Mouse (Mus musculus) lung, adult 18-20 months (tissue): ENCODE results near the gene Rpn1.

Source experiments
- DNase-seq, 2 experiments: peaks; one replicate each; pipeline ENCODE4 v3.0.0; 2022; ENCODE audit warnings: mixed read lengths in 2 of 2

Gene Rpn1

GRCm38 (mm10) chr6:88067722-88068121 lies 16.6 kb upstream of the Rpn1 start:
- DNase-seq: no peak

- no peak for DNase-seq
Measured at GRCm38 (mm10) chr6:88068739-88069138, 15.5 kb upstream of the Rpn1 start.

- no peak for DNase-seq
Measured at GRCm38 (mm10) chr6:88070468-88070867, 13.8 kb upstream of the Rpn1 start.

DNA sequence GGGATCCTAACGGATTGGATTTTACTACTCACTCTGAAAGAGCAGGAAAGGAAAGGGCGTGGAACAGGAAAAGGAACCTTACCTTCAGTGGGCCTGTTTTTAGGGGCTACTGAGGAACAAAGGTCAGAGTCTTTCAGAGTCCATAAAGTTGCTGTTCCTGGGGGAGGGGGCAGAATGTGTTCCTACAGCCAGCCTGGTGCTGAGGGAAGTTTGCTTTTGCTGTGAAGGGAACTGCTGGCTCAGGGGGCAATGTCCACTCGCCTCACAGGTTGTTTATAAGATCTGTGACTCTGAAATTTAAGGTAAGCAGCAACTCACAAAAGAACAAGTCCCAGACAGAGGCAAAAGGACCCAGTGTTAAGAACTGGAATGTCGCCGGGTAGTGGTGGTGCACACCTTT lies 13.1 kb upstream of the Rpn1 start:
- no peak for DNase-seq

- DNase-seq: peak; percentile 97 to 98
Measured at GRCm38 (mm10) chr6:88074752-88075554, 9.3 kb upstream of the Rpn1 start.

DNA sequence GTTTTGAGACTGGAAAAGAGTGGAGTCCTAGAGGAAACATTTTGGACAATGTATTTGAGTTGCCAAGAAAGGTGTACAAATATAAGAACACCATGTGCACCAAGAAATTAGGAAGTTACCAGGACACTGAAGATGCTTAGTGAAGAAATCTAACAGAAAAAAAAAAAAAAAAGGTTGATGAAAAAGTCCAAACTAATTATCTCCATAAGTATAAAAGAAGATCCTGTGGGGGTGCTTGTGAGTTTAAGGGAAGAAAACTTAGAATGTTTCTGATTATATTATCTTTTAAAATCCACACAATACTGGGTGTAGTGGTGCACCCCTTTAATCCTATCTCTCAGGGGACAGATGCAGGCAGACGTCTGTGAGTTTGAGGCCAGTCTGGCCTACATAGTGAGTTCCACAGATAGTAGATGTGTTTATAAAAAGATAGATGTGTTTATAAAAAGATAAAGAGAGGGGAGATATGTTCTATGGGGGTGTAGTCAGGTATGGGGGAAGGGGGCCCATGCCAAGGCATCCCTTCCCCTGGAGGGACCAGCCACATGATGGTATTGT lies 8.2 kb upstream of the Rpn1 start:
- DNase-seq: no peak

- DNase-seq: no peak
Measured at GRCm38 (mm10) chr6:88083095-88083494, 1.2 kb upstream of the Rpn1 start.

DNA sequence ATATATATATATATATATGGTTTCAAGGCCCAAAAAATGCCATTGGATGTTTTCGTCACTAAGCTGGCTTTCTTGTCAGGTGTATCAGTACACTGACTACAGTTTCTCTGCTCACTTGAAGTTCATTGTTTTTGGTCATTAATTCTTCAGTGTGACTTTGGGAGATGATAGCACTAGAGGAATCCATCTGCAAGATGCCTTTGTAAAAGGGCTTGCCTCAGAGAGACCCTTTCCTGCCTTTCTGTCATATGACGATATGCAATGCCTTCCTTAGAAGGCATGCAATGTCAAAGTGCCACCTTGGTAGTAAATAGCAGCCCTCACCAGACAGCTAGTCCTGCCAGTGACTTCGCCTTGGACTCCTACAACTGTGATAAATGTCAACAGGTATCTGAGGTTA lies 610 bp upstream of the Rpn1 start:
- DNase-seq: no peak

- DNase-seq: no peak
Measured at GRCm38 (mm10) chr6:88088971-88089370, 4.7 kb downstream of the Rpn1 start.

DNA sequence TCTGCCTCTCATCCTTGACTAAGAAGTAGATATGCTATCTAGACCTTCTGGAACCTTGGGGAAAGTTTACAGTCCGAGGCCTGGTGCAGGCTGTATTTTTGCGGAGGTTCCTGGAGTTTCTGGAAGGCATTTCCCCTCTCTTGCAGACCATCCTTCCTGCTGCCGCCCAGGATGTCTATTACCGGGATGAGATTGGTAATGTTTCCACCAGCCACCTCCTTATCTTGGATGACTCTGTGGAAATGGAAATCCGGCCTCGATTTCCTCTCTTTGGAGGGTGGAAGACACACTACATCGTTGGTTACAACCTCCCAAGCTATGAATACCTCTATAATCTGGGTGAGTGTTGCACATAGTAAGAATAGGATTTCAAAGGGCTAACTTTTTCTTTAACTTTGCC lies 11.1 kb downstream of the Rpn1 start:
- peak in 1 of 2 experiments; percentile 20 for DNase-seq

DNA sequence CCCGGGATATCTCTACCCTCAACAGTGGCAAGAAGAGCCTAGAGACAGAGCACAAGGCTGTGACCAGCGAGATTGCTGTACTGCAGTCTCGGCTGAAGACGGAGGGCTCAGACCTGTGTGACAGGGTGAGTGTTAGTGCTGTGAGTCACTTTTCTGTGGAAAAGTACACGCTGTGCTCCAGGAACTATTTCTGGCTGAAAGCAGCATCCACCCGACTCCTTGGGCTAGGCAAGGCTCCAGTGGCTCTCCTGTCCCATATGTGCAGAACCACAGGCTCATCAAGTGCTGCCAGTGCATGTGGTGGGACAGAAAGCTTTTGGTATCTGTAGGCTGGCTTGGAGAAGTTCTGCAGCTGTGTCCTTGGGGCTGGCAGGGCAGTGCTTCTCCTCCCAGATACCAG lies 17.8 kb downstream of the Rpn1 start:
- DNase-seq: no peak

GRCm38 (mm10) chr6:88105783-88106611 lies 21.7 kb downstream of the Rpn1 start:
- peak; percentile 90 to 92 for DNase-seq

GRCm38 (mm10) chr6:88106612-88107123 lies 22.4 kb downstream of the Rpn1 start:
- no peak for DNase-seq

DNA sequence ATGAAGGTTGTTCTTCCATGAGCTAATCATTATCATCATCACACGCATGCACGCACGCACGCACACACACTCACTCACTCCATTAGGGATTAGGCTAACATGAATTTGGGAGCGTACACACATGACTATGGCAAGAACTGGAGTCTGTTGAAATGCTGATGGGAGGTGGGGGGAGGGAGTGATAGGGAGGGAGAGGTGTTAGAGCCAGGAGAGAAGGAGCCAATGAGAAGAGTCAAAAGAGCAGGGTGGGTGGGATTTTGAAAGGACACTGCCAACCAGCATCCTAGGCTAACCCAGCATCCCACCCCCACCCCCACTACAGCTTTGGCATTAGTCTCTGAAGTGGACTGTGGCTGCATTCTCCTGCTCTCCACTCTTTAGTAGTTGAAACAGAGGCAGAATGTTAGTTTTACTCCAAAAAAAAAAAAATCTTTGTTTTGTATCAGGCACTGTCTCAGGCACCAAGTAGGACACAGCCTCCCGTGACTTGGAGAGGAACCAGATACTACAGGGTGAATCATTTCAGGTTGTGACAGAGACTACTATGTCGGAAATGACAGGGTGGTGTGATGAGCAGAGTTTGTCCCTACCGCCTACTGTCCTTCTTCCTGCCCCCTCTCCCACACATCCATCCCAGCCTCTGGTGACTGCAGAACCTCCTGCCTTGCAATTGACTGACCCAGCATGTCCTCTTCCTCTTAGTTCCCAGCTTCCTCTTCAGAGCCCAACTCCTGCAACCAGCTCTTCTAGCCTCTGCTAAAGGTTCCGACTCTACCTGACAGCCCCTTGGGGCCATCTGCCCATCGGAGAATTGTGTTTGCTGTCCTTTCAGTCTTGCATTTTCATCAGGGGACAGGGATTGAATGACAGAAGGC lies 23.6 kb downstream of the Rpn1 start:
- DNase-seq: peak in 1 of 2 experiments; percentile 18

DNA sequence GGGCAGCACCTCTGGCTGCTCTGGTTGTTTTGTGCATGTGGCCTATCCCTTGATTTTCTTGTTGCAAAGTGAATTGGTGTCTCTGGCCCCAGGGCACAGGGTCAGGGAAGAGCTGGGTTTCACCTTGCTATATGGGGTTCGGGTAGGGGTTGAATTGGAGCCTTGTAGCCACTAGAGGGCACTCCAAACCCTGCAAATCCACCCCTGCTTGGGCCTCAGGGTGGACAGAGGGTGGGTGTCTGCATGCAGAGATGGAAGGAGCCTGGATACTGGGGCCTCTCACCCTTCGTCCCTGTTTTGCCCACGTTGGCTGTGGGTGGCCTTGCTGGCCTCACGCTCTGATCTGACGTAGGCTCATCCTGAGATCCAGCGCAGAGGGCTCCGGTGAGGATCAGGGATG lies 28.9 kb downstream of the Rpn1 start:
- DNase-seq: peak; percentile 41 to 63

DNA sequence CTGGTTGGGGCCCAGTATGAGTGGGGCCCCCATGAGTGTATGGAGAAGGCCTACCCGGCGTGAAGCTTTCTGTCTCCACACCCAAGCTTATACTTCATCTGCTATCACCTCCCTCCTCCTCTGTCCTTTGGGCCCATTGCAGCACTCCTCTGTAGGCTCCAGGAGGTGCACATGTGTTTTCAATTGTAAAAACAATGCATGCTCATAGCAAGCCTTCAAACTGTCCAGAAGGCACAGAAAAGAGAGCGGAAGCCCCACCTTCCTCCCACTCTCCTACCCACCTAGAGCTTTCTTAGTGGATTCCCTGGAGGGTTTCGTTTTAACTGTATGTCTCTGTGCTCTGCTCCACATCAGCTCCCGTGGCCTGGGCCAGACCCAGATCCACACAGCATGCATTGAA lies 30.1 kb downstream of the Rpn1 start:
- DNase-seq: no peak

DNA sequence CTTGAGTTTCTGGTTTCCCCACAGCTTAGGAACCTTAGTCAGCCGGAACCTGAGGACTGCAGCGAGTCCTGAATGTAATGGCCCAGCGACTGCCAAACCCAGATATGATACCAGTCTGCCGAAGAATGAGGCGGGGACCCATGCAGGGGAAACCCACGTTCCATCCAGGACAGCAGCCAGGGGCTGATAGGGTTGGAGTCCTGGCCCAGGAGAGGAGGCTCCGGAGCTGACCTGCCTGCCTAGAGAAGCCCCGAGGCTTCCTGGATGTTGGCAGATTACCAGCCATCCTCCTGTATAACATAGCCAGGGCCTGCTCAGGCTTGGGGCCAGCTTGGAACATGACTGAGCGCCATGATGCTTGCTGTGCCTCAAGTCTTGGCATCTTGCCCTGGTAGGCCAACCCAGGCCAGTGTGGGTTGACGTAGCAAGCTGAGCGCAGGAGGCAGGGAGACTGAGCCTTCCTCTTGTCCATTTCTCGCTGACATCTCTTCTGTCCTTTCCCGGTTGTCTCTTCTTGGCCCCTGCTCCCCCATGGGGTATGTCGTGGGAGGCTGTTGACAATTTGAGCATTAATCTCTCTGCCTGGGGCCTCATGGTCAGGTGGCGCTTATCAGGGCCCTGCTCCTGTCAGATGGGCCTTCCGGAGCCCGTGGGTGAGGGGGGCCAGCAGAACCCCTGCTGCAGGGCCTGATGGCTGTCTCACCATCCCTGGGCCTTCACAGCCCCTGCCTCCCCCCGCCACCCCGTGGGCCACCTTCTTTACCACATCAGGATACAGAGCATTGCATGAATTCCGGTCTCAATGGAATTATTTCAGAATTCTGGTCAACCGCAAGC lies 32.3 kb downstream of the Rpn1 start:
- no peak for DNase-seq

DNA sequence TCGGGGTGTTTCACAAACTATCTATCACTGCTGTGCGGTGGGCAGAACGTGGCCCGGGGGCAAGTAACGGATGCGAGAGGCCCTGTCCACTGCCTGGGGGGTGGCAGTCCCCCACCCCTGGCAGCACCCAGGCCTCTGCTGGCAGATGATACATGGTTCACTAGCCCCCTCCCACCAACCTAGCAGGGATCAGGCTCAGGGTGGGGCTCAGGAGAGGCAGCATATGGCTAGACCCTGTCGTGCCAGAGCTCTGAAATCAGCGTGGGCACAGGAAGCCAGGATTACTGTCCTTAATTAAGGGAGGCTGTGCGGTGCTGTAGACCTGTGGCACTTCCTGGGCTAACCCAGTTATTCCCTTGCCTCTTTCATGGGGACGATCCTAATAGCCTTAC lies 32.9 kb downstream of the Rpn1 start:
- no peak for DNase-seq

DNA sequence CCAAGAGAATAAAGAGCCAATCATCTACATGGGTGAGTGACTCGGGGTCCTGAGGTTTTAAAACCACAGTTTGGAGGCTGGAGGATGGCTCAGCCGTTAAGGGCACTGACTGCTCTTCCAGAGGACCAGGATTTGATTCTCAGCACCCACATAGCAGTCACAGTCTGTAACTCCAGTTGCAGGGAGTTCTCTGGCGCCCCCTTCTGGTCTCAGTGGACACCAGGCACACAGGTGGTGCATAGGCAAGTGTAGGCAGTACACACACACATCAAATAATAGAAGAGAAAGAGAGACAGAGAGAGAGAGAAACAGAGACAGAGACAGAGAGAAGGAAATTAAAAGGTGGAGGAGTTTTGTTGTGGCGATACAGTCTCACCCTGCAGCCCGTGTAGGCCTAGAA lies 35.0 kb downstream of the Rpn1 start:
- DNase-seq: no peak

DNA sequence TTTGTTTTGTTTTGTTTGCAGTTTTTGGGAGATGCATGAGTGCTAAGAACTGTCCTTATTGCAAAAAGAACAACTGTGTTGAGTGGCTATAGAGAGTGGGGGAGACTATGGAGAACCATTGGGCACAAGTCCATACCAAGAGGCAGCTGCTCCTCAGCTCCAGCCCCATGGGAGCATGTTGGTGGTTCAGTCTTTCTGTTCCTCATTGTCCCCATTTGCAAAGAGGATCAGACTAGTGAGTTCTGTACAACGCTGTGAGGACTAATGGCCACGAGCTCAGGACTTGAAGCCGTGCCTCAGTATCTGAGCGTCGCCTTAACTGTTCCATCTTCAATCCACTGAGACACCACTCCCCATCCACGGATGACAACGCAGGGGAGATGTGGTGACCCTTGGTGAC lies 36.5 kb downstream of the Rpn1 start:
- DNase-seq: no peak

GRCm38 (mm10) chr6:88121781-88122180 lies 37.5 kb downstream of the Rpn1 start:
- DNase-seq: no peak
